Mouse (Mus musculus): ENCODE results near the gene Abcb9. TPM values are rescaled to one million over a fixed set of nuclear protein-coding genes. Genes with fewer than 3 reads are reported as not detected.

Abcb9 gene
- polyA plus RNA-seq (2012; fragmentation: generic; extraction: Trizol), result 0.46 TPM
- long read RNA-seq, experiment 1, result 0 reads
- long read RNA-seq, experiment 2, partial matches to known transcripts, result 0 of 2 reads
- long read RNA-seq, experiment 2, other reads (novel, unspliced or antisense), result 1 of 2 reads

DNA sequence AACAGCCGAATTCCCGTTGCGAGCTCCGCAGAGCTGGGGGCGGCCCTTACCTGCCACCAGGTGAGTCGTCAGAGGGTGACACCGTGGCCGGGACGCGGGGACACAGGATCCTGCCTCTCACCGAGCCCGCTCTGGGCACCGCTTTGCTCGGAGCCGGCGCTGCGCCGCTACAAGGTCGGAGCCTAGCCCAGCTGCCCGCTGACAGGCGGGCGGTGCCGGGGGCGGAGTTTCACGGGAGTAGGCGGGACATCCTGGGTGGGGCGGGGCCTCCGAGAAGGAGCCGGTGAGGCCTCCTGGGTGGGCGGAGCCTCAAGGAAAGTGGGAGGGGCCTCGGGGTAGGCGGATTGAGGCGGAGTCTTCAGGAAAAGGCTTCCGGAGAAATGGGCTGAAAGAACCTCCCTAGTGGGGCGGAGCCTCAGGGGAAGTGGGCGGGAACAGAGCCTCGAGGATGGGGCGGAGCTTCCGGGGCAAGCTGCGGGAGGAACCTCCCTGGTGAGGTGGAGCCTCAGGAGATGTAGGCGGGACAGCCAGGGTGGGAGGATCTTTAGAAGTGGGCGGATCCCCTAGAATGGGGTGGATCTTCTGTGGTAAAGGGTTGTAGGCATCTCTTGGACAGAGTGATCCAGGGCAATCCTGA is at the start of gene Abcb9:
TSS of gene Abcb9 (minus strand) at position 203 of the 637 bp plus-strand sequence.
- H3K79me2 ChIP-seq (ENCODE audit: control insufficient read depth, insufficient read depth), result no peaks in the 10 kb centered on the region
- no peaks in the 10 kb centered on the region for H3K36me3 ChIP-seq (ENCODE audit: control insufficient read depth, insufficient read depth)
- H3K27me3 ChIP-seq (ENCODE audit: control insufficient read depth, insufficient read depth, insufficient read length), result no peaks in the 10 kb centered on the region
- peak within 1 kb of the TSS; percentile 10 for H3ac ChIP-seq (ENCODE audit: control insufficient read depth, insufficient read length, low read depth)
- no peak for TF ChIP-seq FOSL1 (IDR thresholded peaks at IDR 0.05; ENCODE audit: insufficient read depth, low read length, poor library complexity, severe bottlenecking)
- TF ChIP-seq CEBPB (IDR thresholded peaks at IDR 0.05; ENCODE audit: low read depth), result no peak
- TF ChIP-seq USF1 (IDR thresholded peaks at IDR 0.05; ENCODE audit: low read depth), result no peak
- TF ChIP-seq MYOD1 (IDR thresholded peaks at IDR 0.05; ENCODE audit: control insufficient read depth, insufficient read length, low read depth), result no peak
- TF ChIP-seq CTCF (IDR thresholded peaks at IDR 0.05; ENCODE audit: control insufficient read depth, insufficient read depth, insufficient read length), result no peak
- TF ChIP-seq MYOG (IDR thresholded peaks at IDR 0.05; ENCODE audit: control insufficient read depth, extremely low read depth, insufficient read length), result no peak
- no peak for TF ChIP-seq MAX (IDR thresholded peaks at IDR 0.05)
- no peak within 1 kb of the TSS for H3K4me3 ChIP-seq (ENCODE audit: insufficient read depth, poor library complexity, severe bottlenecking)
- H3K79me3 ChIP-seq (ENCODE audit: low read depth), result no peaks in the 10 kb centered on the region

- no peaks in the 10 kb centered on the region for H3K79me2 ChIP-seq (ENCODE audit: control insufficient read depth, insufficient read depth)
- TF ChIP-seq FOSL1 (IDR thresholded peaks at IDR 0.05; ENCODE audit: insufficient read depth, low read length, poor library complexity, severe bottlenecking), result no peak
- H3ac ChIP-seq (ENCODE audit: control insufficient read depth, insufficient read length, low read depth), result no peak overlapping the region
- no peaks in the 10 kb centered on the region for H3K27me3 ChIP-seq (ENCODE audit: control insufficient read depth, insufficient read depth, insufficient read length)
- H3K79me3 ChIP-seq (ENCODE audit: low read depth), result no peaks in the 10 kb centered on the region
- H3K36me3 ChIP-seq (ENCODE audit: control insufficient read depth, insufficient read depth), result no peaks in the 10 kb centered on the region
- no peak overlapping the region for H3K4me3 ChIP-seq (ENCODE audit: insufficient read depth, poor library complexity, severe bottlenecking)
Observed at GRCm38 (mm10) chr5:124138066-124138465, 42.5 kb upstream of the Abcb9 start.

DNA sequence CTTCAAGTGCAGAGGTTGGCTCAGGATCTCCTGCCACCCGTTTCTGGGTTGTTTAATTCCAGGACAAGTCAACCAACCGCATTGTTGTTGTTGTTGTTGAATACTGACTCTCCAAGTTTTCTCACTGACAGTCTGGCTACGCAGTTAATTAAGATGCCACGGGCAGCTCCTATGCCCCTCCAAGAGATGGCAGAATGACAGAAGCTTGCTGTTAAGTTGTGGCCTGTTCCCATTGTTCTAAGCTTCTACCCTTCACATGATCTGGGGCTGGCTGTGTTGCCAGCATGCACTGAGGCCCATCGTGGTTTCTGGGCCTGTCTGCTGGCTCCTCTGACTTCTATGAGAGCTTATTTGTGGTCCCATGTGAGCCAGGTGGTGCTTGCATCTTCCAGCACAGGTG is 38.7 kb upstream of the Abcb9 start:
- no peak overlapping the region for H3ac ChIP-seq (ENCODE audit: control insufficient read depth, insufficient read length, low read depth)
- H3K4me3 ChIP-seq (ENCODE audit: insufficient read depth, poor library complexity, severe bottlenecking), result no peak overlapping the region
- H3K79me3 ChIP-seq (ENCODE audit: low read depth), result no peaks in the 10 kb centered on the region
- no peaks in the 10 kb centered on the region for H3K79me2 ChIP-seq (ENCODE audit: control insufficient read depth, insufficient read depth)
- H3K36me3 ChIP-seq (ENCODE audit: control insufficient read depth, insufficient read depth), result no peaks in the 10 kb centered on the region
- H3K27me3 ChIP-seq (ENCODE audit: control insufficient read depth, insufficient read depth, insufficient read length), result no peaks in the 10 kb centered on the region
- TF ChIP-seq CEBPB (IDR thresholded peaks at IDR 0.05; ENCODE audit: low read depth) (no peak), MAX (IDR thresholded peaks at IDR 0.05) (no peak)

GRCm38 (mm10) chr5:124125093-124125492 is 29.5 kb upstream of the Abcb9 start:
- H3K27me3 ChIP-seq (ENCODE audit: control insufficient read depth, insufficient read depth, insufficient read length), result no peaks in the 10 kb centered on the region
- TF ChIP-seq CEBPB (IDR thresholded peaks at IDR 0.05; ENCODE audit: low read depth) (no peak), MYOD1 (IDR thresholded peaks at IDR 0.05; ENCODE audit: control insufficient read depth, insufficient read length, low read depth) (no peak), MYOG (IDR thresholded peaks at IDR 0.05; ENCODE audit: control insufficient read depth, extremely low read depth, insufficient read length) (no peak), FOSL1 (IDR thresholded peaks at IDR 0.05; ENCODE audit: insufficient read depth, low read length, poor library complexity, severe bottlenecking) (no peak), MAX (IDR thresholded peaks at IDR 0.05) (no peak), CTCF (IDR thresholded peaks at IDR 0.05; ENCODE audit: control insufficient read depth, insufficient read depth, insufficient read length) (no peak)
- no peak overlapping the region for H3K4me3 ChIP-seq (ENCODE audit: insufficient read depth, poor library complexity, severe bottlenecking)
- H3ac ChIP-seq (ENCODE audit: control insufficient read depth, insufficient read length, low read depth), result no peak overlapping the region
- no peaks in the 10 kb centered on the region for H3K36me3 ChIP-seq (ENCODE audit: control insufficient read depth, insufficient read depth)
- no peaks in the 10 kb centered on the region for H3K79me3 ChIP-seq (ENCODE audit: low read depth)
- no peaks in the 10 kb centered on the region for H3K79me2 ChIP-seq (ENCODE audit: control insufficient read depth, insufficient read depth)

- Histone ChIP-seq H3K79me2 (ENCODE audit: control insufficient read depth, insufficient read depth) (peaks cover 12% of the 10 kb centered on the region), H3K4me3 (ENCODE audit: insufficient read depth, poor library complexity, severe bottlenecking) (no peak overlapping the region), H3K36me3 (ENCODE audit: control insufficient read depth, insufficient read depth) (peaks cover 9% of the 10 kb centered on the region), H3K79me3 (ENCODE audit: low read depth) (no peaks in the 10 kb centered on the region), H3K27me3 (ENCODE audit: control insufficient read depth, insufficient read depth, insufficient read length) (no peaks in the 10 kb centered on the region), H3ac (ENCODE audit: control insufficient read depth, insufficient read length, low read depth) (no peak overlapping the region)
- TF ChIP-seq FOSL1 (IDR thresholded peaks at IDR 0.05; ENCODE audit: insufficient read depth, low read length, poor library complexity, severe bottlenecking), result no peak
- TF ChIP-seq USF1 (IDR thresholded peaks at IDR 0.05; ENCODE audit: low read depth), result no peak
- no peak for TF ChIP-seq MYOG (IDR thresholded peaks at IDR 0.05; ENCODE audit: control insufficient read depth, extremely low read depth, insufficient read length)
- no peak for TF ChIP-seq MAX (IDR thresholded peaks at IDR 0.05)
- TF ChIP-seq MYOD1 (IDR thresholded peaks at IDR 0.05; ENCODE audit: control insufficient read depth, insufficient read length, low read depth), result no peak
- no peak for TF ChIP-seq CEBPB (IDR thresholded peaks at IDR 0.05; ENCODE audit: low read depth)
- TF ChIP-seq CTCF (IDR thresholded peaks at IDR 0.05; ENCODE audit: control insufficient read depth, insufficient read depth, insufficient read length), result no peak
Observed at GRCm38 (mm10) chr5:124122357-124122756, 26.8 kb upstream of the Abcb9 start.

GRCm38 (mm10) chr5:124119204-124119603 is 23.6 kb upstream of the Abcb9 start:
- peaks cover 9% of the 10 kb centered on the region for H3K79me3 ChIP-seq (ENCODE audit: low read depth)
- no peaks in the 10 kb centered on the region for H3K27me3 ChIP-seq (ENCODE audit: control insufficient read depth, insufficient read depth, insufficient read length)
- H3K79me2 ChIP-seq (ENCODE audit: control insufficient read depth, insufficient read depth), result peaks cover 27% of the 10 kb centered on the region
- H3K4me3 ChIP-seq (ENCODE audit: insufficient read depth, poor library complexity, severe bottlenecking), result no peak overlapping the region
- no peak overlapping the region for H3ac ChIP-seq (ENCODE audit: control insufficient read depth, insufficient read length, low read depth)
- no peak for TF ChIP-seq CTCF (IDR thresholded peaks at IDR 0.05; ENCODE audit: control insufficient read depth, insufficient read depth, insufficient read length)
- peaks cover 12% of the 10 kb centered on the region for H3K36me3 ChIP-seq (ENCODE audit: control insufficient read depth, insufficient read depth)

Measured in C2C12 (cell line).